Mouse (Mus musculus) embryonic fibroblast, embryonic 13.5 days (primary cell): ENCODE measurements around the gene Ncam2.

Experiments
- CTCF ChIP-seq: IDR thresholded peaks from 2 replicates; pipeline ENCODE4 v1.5.1; 2011; ENCODE audit warnings: mild to moderate bottlenecking, control low read depth, low read length, moderate library complexity, borderline replicate concordance; ENCODE audit not compliant: insufficient read depth
- POLR2A ChIP-seq: IDR thresholded peaks from 2 replicates; pipeline ENCODE4 v1.6.1; 2011; ENCODE audit warnings: low read depth, mild to moderate bottlenecking, control low read depth, low read length, moderate library complexity

DNA sequence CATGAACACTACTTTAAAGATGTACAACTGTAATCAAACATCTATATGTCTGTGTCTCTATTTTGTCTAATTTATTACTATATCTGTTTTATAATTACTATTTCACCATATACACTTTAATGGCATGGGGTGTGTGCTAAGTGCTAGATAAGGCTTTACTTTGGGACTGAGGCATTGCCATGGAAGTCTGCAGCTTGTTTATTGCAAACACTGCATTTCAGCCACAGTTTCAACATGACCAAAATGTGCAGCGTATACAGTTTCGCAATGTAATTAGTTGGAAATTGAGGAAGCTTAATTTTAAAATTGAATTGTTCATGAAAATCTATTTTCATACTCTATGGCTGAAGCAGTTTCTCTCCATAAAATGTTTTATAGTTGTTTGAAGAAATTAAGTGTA lies 254.0 kb downstream of the Ncam2 start:
- TF ChIP-seq POLR2A (no peak), CTCF (no peak)
